Mouse (Mus musculus) olfactory bulb, adult 2 months (tissue): ENCODE results near the gene Ube2f.

ENCODE experiments used
- CTCF ChIP-seq: fragments of 200-500 bp; IDR thresholded peaks from 2 replicates; pipeline ENCODE4 v1.5.1; 2012; ENCODE audit warnings: low read depth, mild to moderate bottlenecking, low read length, moderate library complexity; ENCODE audit not compliant: insufficient read depth
- POLR2A ChIP-seq: fragments of 200-500 bp; IDR thresholded peaks from 2 replicates; pipeline ENCODE4 v1.6.1; 2012; ENCODE audit warnings: mild to moderate bottlenecking, low read depth, low read length, moderate library complexity; ENCODE audit not compliant: insufficient read depth

- TF ChIP-seq CTCF: no peak
- TF ChIP-seq POLR2A: no peak
These were observed 1.8 kb downstream of the Ube2f start for GRCm38 (mm10) chr1:91251927-91252326.
